Mouse (Mus musculus): ENCODE data around the gene Gm11027. TPM values are rescaled to one million over a fixed set of nuclear protein-coding genes. Genes with fewer than 3 reads are reported as not detected.
"Not testable (repeated sequence)": the region's sequence is repeated elsewhere in the genome, so short reads cannot be mapped to it uniquely, and the experiment has no call there.

The Gm11027 gene
- not detected in 2 replicates for polyA plus RNA-seq (2015; fragmentation: Nextera tagmentation; extraction: Ambion mirVana)

DNA sequence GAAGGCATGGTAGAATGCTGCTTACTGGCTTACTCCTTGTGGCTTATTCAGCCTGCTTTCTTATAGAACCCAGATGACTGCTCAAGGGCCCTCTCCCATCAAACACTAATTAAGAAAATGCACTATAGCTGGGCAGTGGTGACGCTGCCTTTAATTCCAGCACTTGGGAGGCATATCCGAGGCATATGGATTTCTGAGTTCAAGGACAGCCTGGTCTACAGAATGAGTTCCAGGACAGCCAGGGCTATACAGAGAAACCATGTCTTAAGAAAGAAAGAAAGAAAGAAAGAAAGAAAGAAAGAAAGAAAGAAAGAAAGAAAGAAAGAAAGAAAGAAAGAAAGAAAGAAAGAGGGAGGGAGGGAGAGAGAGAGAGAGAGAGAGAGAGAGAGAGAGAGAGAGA is at the start of gene Gm11027:
Gene Gm11027, plus strand, starts transcription at position 301 of the 400 bp plus-strand sequence.
- not testable (repeated sequence) for ATAC-seq (ENCODE audit: insufficient number of reproducible peaks, insufficient read depth, low FRiP score, low TSS enrichment, low read depth)
- WGBS, result 55% methylated on average over 2 of the region's 2 CpGs

GRCm38 (mm10) chr12:116226289-116227057 is 48.7 kb upstream of the Gm11027 start:
- WGBS, result 85% methylated on average over 10 of the region's 10 CpGs
- Histone ChIP-seq H3K36me3 (peaks cover 49% of the 10 kb centered on the region), H3K4me2 (no peak overlapping the region), H3K27ac (no peak overlapping the region), H3K4me3 (no peak overlapping the region), H3K4me1 (no peaks in the 10 kb centered on the region), H3K9me3 (no peaks in the 10 kb centered on the region), H3K27me3 (no peaks in the 10 kb centered on the region), H3K9ac (no peak overlapping the region)
- no peak for ATAC-seq (ENCODE audit: insufficient number of reproducible peaks, insufficient read depth, low FRiP score, low TSS enrichment, low read depth)

More for the DNA sequence above, at the start of gene Gm11027:
- H3K9me3 ChIP-seq, H3K4me2 ChIP-seq, H3K27me3 ChIP-seq, H3K36me3 ChIP-seq, H3K9ac ChIP-seq, H3K4me1 ChIP-seq, H3K27ac ChIP-seq, H3K4me3 ChIP-seq: not testable (repeated sequence)

- Histone ChIP-seq H3K27me3 (no peaks in the 10 kb centered on the region), H3K4me2 (no peak overlapping the region), H3K4me1 (no peaks in the 10 kb centered on the region), H3K36me3 (peaks cover 40% of the 10 kb centered on the region), H3K27ac (no peak overlapping the region), H3K9ac (no peak overlapping the region), H3K4me3 (no peak overlapping the region), H3K9me3 (no peaks in the 10 kb centered on the region)
- 81% methylated on average over 3 of the region's 3 CpGs for WGBS
- ATAC-seq (ENCODE audit: insufficient number of reproducible peaks, insufficient read depth, low FRiP score, low TSS enrichment, low read depth), result no peak
These were observed 45.7 kb upstream of the Gm11027 start for GRCm38 (mm10) chr12:116229451-116229850.

- Histone ChIP-seq H3K4me2 (no peak overlapping the region), H3K27ac (no peak overlapping the region), H3K4me1 (no peaks in the 10 kb centered on the region), H3K27me3 (no peaks in the 10 kb centered on the region), H3K9me3 (no peaks in the 10 kb centered on the region), H3K9ac (no peak overlapping the region), H3K4me3 (no peak overlapping the region), H3K36me3 (peaks cover 24% of the 10 kb centered on the region)
- no peak for ATAC-seq (ENCODE audit: insufficient number of reproducible peaks, insufficient read depth, low FRiP score, low TSS enrichment, low read depth)
- 66% methylated on average over 12 of the region's 12 CpGs for WGBS
These were observed 43.6 kb upstream of the Gm11027 start for GRCm38 (mm10) chr12:116231612-116232011.

DNA sequence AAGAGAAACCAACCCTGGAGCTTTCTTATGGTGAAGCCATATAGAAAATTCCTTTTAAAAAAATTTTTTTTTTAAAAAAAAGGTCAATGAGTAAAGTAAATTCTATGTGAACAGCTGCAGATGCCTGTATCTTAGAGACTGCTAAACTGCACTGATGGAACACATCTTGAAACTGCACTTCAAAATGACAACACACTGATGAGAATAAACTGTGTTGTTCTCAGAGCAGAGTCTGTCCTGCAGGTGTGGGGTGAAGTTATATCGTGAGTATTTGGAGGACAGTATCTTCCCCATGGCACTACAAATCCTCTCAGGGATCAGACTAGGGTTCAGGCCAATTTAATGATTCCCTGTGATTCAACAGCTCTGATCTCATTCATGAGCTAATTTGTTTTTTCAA is 43.1 kb upstream of the Gm11027 start:
- H3K27me3 ChIP-seq, result no peaks in the 10 kb centered on the region
- H3K4me1 ChIP-seq, result no peaks in the 10 kb centered on the region
- H3K36me3 ChIP-seq, result peaks cover 21% of the 10 kb centered on the region
- WGBS, result 78% methylated on average over 1 of the region's 1 CpGs
- no peak for ATAC-seq (ENCODE audit: insufficient number of reproducible peaks, insufficient read depth, low FRiP score, low TSS enrichment, low read depth)
- H3K9me3 ChIP-seq, result no peaks in the 10 kb centered on the region
- H3K9ac ChIP-seq, result no peak overlapping the region
- H3K4me2 ChIP-seq, result no peak overlapping the region
- H3K4me3 ChIP-seq, result no peak overlapping the region
- no peak overlapping the region for H3K27ac ChIP-seq

DNA sequence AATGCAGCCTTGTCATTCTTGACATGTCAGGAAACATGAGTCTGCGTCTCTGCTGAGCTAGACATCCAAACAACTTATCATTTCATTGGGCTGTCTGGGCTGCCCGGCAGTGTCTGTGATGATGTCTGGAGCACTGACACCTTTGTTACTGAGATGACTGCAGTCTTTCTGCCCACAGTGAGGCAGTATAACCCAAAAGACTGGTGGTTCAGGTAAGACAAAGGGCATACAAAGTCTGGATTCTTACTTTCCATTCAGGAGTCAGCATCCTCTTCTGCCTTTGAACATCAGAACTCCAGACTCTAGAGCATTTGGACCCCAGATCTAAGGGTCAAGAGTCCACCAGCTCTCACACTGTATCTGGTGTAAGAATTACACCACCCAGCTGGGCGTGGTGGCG is 39.8 kb upstream of the Gm11027 start:
- Histone ChIP-seq H3K27me3 (no peaks in the 10 kb centered on the region), H3K4me1 (no peaks in the 10 kb centered on the region), H3K4me3 (no peak overlapping the region), H3K4me2 (no peak overlapping the region), H3K36me3 (peaks cover 9% of the 10 kb centered on the region), H3K9me3 (no peaks in the 10 kb centered on the region), H3K27ac (no peak overlapping the region), H3K9ac (no peak overlapping the region)
- 78% methylated on average over 4 of the region's 4 CpGs for WGBS
- no peak for ATAC-seq (ENCODE audit: insufficient number of reproducible peaks, insufficient read depth, low FRiP score, low TSS enrichment, low read depth)

DNA sequence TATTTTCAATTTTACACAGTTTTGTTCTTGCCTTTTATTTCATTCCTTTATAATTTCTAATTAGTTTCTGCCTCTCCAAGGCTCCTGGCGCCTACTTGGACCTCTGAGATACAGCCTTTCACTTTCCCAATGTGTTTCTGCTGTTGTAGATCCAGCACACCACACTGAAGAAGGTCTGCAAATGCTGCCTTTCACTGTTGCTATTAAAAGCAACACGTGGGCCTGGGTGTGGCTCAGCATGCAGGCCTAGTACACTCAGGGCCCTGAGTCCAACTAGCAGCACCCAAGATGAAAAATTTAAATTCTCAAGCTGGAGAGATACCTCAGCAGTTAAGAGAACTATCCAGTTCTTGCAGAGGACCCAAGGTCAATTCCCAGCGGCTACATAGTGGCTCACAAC is 38.5 kb upstream of the Gm11027 start:
- no peak overlapping the region for H3K9ac ChIP-seq
- H3K4me1 ChIP-seq, result no peaks in the 10 kb centered on the region
- H3K4me3 ChIP-seq, result no peak overlapping the region
- 85% methylated on average over 3 of the region's 3 CpGs for WGBS
- no peak for ATAC-seq (ENCODE audit: insufficient number of reproducible peaks, insufficient read depth, low FRiP score, low TSS enrichment, low read depth)
- no peaks in the 10 kb centered on the region for H3K9me3 ChIP-seq
- H3K36me3 ChIP-seq, result peaks cover 17% of the 10 kb centered on the region
- H3K27ac ChIP-seq, result no peak overlapping the region
- H3K4me2 ChIP-seq, result no peak overlapping the region
- no peaks in the 10 kb centered on the region for H3K27me3 ChIP-seq

DNA sequence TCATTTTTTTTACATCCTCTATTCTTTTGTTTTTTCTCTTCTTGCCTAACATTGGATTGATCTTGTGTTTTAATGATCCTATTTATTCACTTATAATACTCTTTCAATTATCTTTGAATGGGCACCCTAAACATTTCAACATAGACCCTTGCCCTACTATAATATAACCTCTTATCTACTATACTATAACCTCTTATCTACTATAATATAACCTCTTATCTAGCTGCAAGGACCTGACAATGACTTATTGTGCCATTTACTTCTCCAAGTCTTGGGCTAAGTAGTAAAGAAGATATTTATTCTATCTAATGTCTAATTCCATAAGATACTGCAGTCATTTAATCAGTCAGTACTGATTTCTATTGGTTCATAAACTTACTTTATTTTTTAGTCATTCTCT is 36.8 kb upstream of the Gm11027 start:
- H3K4me2 ChIP-seq, result no peak overlapping the region
- no peaks in the 10 kb centered on the region for H3K27me3 ChIP-seq
- ATAC-seq (ENCODE audit: insufficient number of reproducible peaks, insufficient read depth, low FRiP score, low TSS enrichment, low read depth), result no peak
- H3K4me3 ChIP-seq, result no peak overlapping the region
- no peaks in the 10 kb centered on the region for H3K4me1 ChIP-seq
- H3K36me3 ChIP-seq, result peaks cover 26% of the 10 kb centered on the region
- no peak overlapping the region for H3K27ac ChIP-seq
- H3K9ac ChIP-seq, result no peak overlapping the region
- H3K9me3 ChIP-seq, result no peaks in the 10 kb centered on the region

GRCm38 (mm10) chr12:116238803-116239202 is 36.4 kb upstream of the Gm11027 start:
- Histone ChIP-seq H3K27me3 (no peaks in the 10 kb centered on the region), H3K9ac (no peak overlapping the region), H3K36me3 (peaks cover 27% of the 10 kb centered on the region), H3K9me3 (no peaks in the 10 kb centered on the region), H3K4me1 (no peaks in the 10 kb centered on the region), H3K27ac (no peak overlapping the region), H3K4me2 (no peak overlapping the region), H3K4me3 (no peak overlapping the region)
- ATAC-seq (ENCODE audit: insufficient number of reproducible peaks, insufficient read depth, low FRiP score, low TSS enrichment, low read depth), result no peak
- WGBS, result 87% methylated on average over 3 of the region's 3 CpGs

DNA sequence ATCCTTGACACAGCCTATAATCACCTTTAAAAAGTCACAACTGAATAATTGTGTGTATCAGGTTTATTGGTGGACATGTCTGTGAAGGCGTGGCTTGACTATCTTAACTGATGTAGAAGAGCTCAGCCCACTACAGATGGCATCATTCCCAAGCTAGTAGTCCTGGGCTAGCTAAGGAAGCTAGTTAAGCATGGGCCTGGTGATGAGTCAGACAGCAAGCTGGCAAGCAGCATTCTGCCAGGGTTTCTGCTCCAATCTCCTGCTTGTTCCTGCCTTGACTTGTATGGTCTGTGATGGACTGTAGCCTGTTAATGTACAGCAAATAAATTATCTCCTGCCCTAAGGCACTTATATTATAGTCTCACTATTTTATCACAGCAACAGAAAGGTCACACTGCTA is 30.6 kb upstream of the Gm11027 start:
- H3K4me2 ChIP-seq, result no peak overlapping the region
- 78% methylated on average over 1 of the region's 1 CpGs for WGBS
- H3K27ac ChIP-seq, result no peak overlapping the region
- ATAC-seq (ENCODE audit: insufficient number of reproducible peaks, insufficient read depth, low FRiP score, low TSS enrichment, low read depth), result no peak
- no peaks in the 10 kb centered on the region for H3K27me3 ChIP-seq
- H3K4me3 ChIP-seq, result no peak overlapping the region
- H3K4me1 ChIP-seq, result no peaks in the 10 kb centered on the region
- H3K36me3 ChIP-seq, result peaks cover 55% of the 10 kb centered on the region
- H3K9me3 ChIP-seq, result no peaks in the 10 kb centered on the region
- H3K9ac ChIP-seq, result no peak overlapping the region

- no peak overlapping the region for H3K4me3 ChIP-seq
- H3K9ac ChIP-seq, result no peak overlapping the region
- no peaks in the 10 kb centered on the region for H3K4me1 ChIP-seq
- H3K9me3 ChIP-seq, result no peaks in the 10 kb centered on the region
- no peak for ATAC-seq (ENCODE audit: insufficient number of reproducible peaks, insufficient read depth, low FRiP score, low TSS enrichment, low read depth)
- peaks cover 23% of the 10 kb centered on the region for H3K36me3 ChIP-seq
- no peak overlapping the region for H3K27ac ChIP-seq
- 64% methylated on average over 8 of the region's 8 CpGs for WGBS
- H3K4me2 ChIP-seq, result no peak overlapping the region
- H3K27me3 ChIP-seq, result no peaks in the 10 kb centered on the region
These were observed 20.5 kb upstream of the Gm11027 start for GRCm38 (mm10) chr12:116254652-116255051.

DNA sequence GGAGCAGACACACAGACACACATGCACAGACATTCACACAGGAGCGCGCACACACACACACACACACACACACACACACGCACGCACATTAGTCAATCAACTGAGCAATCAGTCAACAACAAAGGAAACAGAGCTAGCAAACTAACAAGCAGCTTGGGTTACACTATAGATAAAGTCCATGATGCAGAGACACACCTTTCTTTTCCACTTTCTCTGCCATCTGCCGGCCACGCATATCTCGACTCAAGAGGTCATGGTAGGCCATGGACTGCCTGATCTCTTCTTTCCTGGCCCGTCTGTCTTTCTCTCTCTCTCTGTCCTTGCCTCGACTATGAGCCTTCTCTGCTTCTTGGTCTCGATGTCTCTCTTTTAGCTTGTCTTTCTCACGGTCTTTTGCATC is 19.6 kb upstream of the Gm11027 start:
- WGBS, result 85% methylated on average over 11 of the region's 11 CpGs
- no peak for ATAC-seq (ENCODE audit: insufficient number of reproducible peaks, insufficient read depth, low FRiP score, low TSS enrichment, low read depth)
- H3K9me3 ChIP-seq, result no peaks in the 10 kb centered on the region
- H3K4me3 ChIP-seq, result no peak overlapping the region
- no peaks in the 10 kb centered on the region for H3K27me3 ChIP-seq
- H3K4me1 ChIP-seq, result no peaks in the 10 kb centered on the region
- H3K9ac ChIP-seq, result no peak overlapping the region
- no peak overlapping the region for H3K4me2 ChIP-seq
- no peak overlapping the region for H3K27ac ChIP-seq
- peaks cover 23% of the 10 kb centered on the region for H3K36me3 ChIP-seq
